Mouse (Mus musculus): Measurements from ENCODE around the gene Sh3bp1. TPM values are rescaled to one million over a fixed set of nuclear protein-coding genes. Genes with fewer than 3 reads are reported as not detected.

Sh3bp1 gene
- polyA plus RNA-seq (2015; fragmentation: Nextera tagmentation; extraction: Ambion mirVana), result 3.7 and 16.9 TPM in 2 replicates

GRCm38 (mm10) chr15:78899740-78900584, at the start of gene Sh3bp1:
TSS of gene Sh3bp1 (plus strand) at chr15:78899768.
- no peaks in the 10 kb centered on the region for H3K9me3 ChIP-seq (replicated peaks)
- peak within 1 kb of the TSS; percentile 95 for H3K4me2 ChIP-seq
- no peaks in the 10 kb centered on the region for H3K36me3 ChIP-seq
- WGBS, result 2% methylated on average over 46 of the region's 47 CpGs
- H3K4me3 ChIP-seq (replicated peaks), result peak within 1 kb of the TSS; percentile 60
- ATAC-seq (ENCODE audit: low FRiP score), result no peak
- peak within 1 kb of the TSS; percentile 68 for H3K9ac ChIP-seq (replicated peaks)
- H3K27ac ChIP-seq (replicated peaks), result no peak within 1 kb of the TSS; the same call in 1 of the 2 replicates
- peaks cover 31% of the 10 kb centered on the region for H3K27me3 ChIP-seq (replicated peaks)
- peaks cover 25% of the 10 kb centered on the region for H3K4me1 ChIP-seq

- H3K4me3 ChIP-seq (replicated peaks), result no peak overlapping the region
- H3K9ac ChIP-seq (replicated peaks), result no peak overlapping the region
- H3K9me3 ChIP-seq (replicated peaks), result no peaks in the 10 kb centered on the region
- H3K36me3 ChIP-seq, result no peaks in the 10 kb centered on the region
- no peak for ATAC-seq (ENCODE audit: low FRiP score)
- no peak overlapping the region for H3K27ac ChIP-seq (replicated peaks)
- H3K4me2 ChIP-seq, result no peak overlapping the region
- H3K27me3 ChIP-seq (replicated peaks), result no peaks in the 10 kb centered on the region
- 75% methylated on average over 15 of the region's 15 CpGs for WGBS
- peaks cover 15% of the 10 kb centered on the region for H3K4me1 ChIP-seq
These were observed 49.3 kb upstream of the Sh3bp1 start for GRCm38 (mm10) chr15:78850059-78850824.

- no peaks in the 10 kb centered on the region for H3K27me3 ChIP-seq (replicated peaks)
- H3K36me3 ChIP-seq, result no peaks in the 10 kb centered on the region
- H3K4me2 ChIP-seq, result no peak overlapping the region
- ATAC-seq (ENCODE audit: low FRiP score), result no peak
- H3K4me3 ChIP-seq (replicated peaks), result no peak overlapping the region
- 79% methylated on average over 6 of the region's 6 CpGs for WGBS
- no peaks in the 10 kb centered on the region for H3K9me3 ChIP-seq (replicated peaks)
- H3K9ac ChIP-seq (replicated peaks), result no peak overlapping the region
- H3K27ac ChIP-seq (replicated peaks), result no peak overlapping the region
- peaks cover 9% of the 10 kb centered on the region for H3K4me1 ChIP-seq
These were observed 48.6 kb upstream of the Sh3bp1 start for GRCm38 (mm10) chr15:78850944-78851343.

GRCm38 (mm10) chr15:78851505-78852153, 47.9 kb upstream of the Sh3bp1 start:
- WGBS, result 17% methylated on average over 13 of the region's 13 CpGs
- H3K4me2 ChIP-seq, result peak overlapping the region; percentile 46

GRCm38 (mm10) chr15:78855303-78855965, 44.1 kb upstream of the Sh3bp1 start, which contains the start of gene Lgals2:
TSS of gene Lgals2 (minus strand) at chr15:78855529.
- Histone ChIP-seq H3K4me3 (replicated peaks) (no peak within 1 kb of the TSS), H3K9me3 (replicated peaks) (no peaks in the 10 kb centered on the region), H3K27me3 (replicated peaks) (no peaks in the 10 kb centered on the region), H3K27ac (replicated peaks) (no peak within 1 kb of the TSS), H3K4me1 (peaks cover 5% of the 10 kb centered on the region; the same call in 1 of the 2 replicates), H3K4me2 (no peak within 1 kb of the TSS), H3K36me3 (no peaks in the 10 kb centered on the region), H3K9ac (replicated peaks) (no peak within 1 kb of the TSS)
- no peak for ATAC-seq (ENCODE audit: low FRiP score)
- WGBS, result 75% methylated on average over 8 of the region's 8 CpGs

More at GRCm38 (mm10) chr15:78851505-78852153, 47.9 kb upstream of the Sh3bp1 start:
- no peak overlapping the region for H3K9ac ChIP-seq (replicated peaks)
- H3K27ac ChIP-seq (replicated peaks), result no peak overlapping the region
- ATAC-seq (ENCODE audit: low FRiP score), result peak; percentile 84
- H3K4me1 ChIP-seq, result peaks cover 5% of the 10 kb centered on the region; the same call in 1 of the 2 replicates
- no peaks in the 10 kb centered on the region for H3K9me3 ChIP-seq (replicated peaks)
- H3K27me3 ChIP-seq (replicated peaks), result no peaks in the 10 kb centered on the region
- no peaks in the 10 kb centered on the region for H3K36me3 ChIP-seq
- H3K4me3 ChIP-seq (replicated peaks), result no peak overlapping the region

- WGBS, result 71% methylated on average over 7 of the region's 7 CpGs
- Histone ChIP-seq H3K27ac (replicated peaks) (no peak overlapping the region), H3K9ac (replicated peaks) (no peak overlapping the region), H3K4me1 (0 out of 2 replicates have a peak, but pooled peaks cover under 1% of the 10 kb centered on the region), H3K27me3 (replicated peaks) (no peaks in the 10 kb centered on the region), H3K4me3 (replicated peaks) (no peak overlapping the region), H3K4me2 (no peak overlapping the region), H3K9me3 (replicated peaks) (no peaks in the 10 kb centered on the region), H3K36me3 (no peaks in the 10 kb centered on the region)
- no peak for ATAC-seq (ENCODE audit: low FRiP score)
These were observed 42.6 kb upstream of the Sh3bp1 start for GRCm38 (mm10) chr15:78857009-78857408.

GRCm38 (mm10) chr15:78859311-78859710, 40.3 kb upstream of the Sh3bp1 start:
- H3K27me3 ChIP-seq (replicated peaks), result no peaks in the 10 kb centered on the region
- H3K9ac ChIP-seq (replicated peaks), result no peak overlapping the region
- 0 out of 2 replicates have a peak, but pooled peaks cover 3% of the 10 kb centered on the region for H3K4me1 ChIP-seq
- H3K9me3 ChIP-seq (replicated peaks), result no peaks in the 10 kb centered on the region
- H3K36me3 ChIP-seq, result no peaks in the 10 kb centered on the region
- no peak overlapping the region for H3K4me2 ChIP-seq
- 84% methylated on average over 4 of the region's 4 CpGs for WGBS
- H3K4me3 ChIP-seq (replicated peaks), result no peak overlapping the region
- ATAC-seq (ENCODE audit: low FRiP score), result no peak
- H3K27ac ChIP-seq (replicated peaks), result no peak overlapping the region

GRCm38 (mm10) chr15:78859714-78860113, 39.9 kb upstream of the Sh3bp1 start:
- Histone ChIP-seq H3K4me1 (0 out of 2 replicates have a peak, but pooled peaks cover 3% of the 10 kb centered on the region), H3K27ac (replicated peaks) (no peak overlapping the region), H3K9ac (replicated peaks) (no peak overlapping the region), H3K4me3 (replicated peaks) (no peak overlapping the region), H3K27me3 (replicated peaks) (no peaks in the 10 kb centered on the region), H3K9me3 (replicated peaks) (no peaks in the 10 kb centered on the region), H3K4me2 (no peak overlapping the region), H3K36me3 (no peaks in the 10 kb centered on the region)
- 83% methylated on average over 6 of the region's 6 CpGs for WGBS
- ATAC-seq (ENCODE audit: low FRiP score), result no peak

- Histone ChIP-seq H3K9ac (replicated peaks) (no peak overlapping the region), H3K27ac (replicated peaks) (no peak overlapping the region), H3K4me1 (0 out of 2 replicates have a peak, but pooled peaks cover 3% of the 10 kb centered on the region), H3K36me3 (no peaks in the 10 kb centered on the region), H3K27me3 (replicated peaks) (no peaks in the 10 kb centered on the region), H3K4me2 (no peak overlapping the region), H3K4me3 (replicated peaks) (no peak overlapping the region), H3K9me3 (replicated peaks) (no peaks in the 10 kb centered on the region)
- 84% methylated on average over 5 of the region's 5 CpGs for WGBS
- ATAC-seq (ENCODE audit: low FRiP score), result no peak
These were observed 37.3 kb upstream of the Sh3bp1 start for GRCm38 (mm10) chr15:78862280-78862679.

GRCm38 (mm10) chr15:78863154-78863553, 36.4 kb upstream of the Sh3bp1 start:
- Histone ChIP-seq H3K4me1 (0 out of 2 replicates have a peak, but pooled peaks cover 3% of the 10 kb centered on the region), H3K4me2 (no peak overlapping the region), H3K4me3 (replicated peaks) (no peak overlapping the region), H3K9ac (replicated peaks) (no peak overlapping the region), H3K27ac (replicated peaks) (no peak overlapping the region), H3K9me3 (replicated peaks) (no peaks in the 10 kb centered on the region), H3K27me3 (replicated peaks) (no peaks in the 10 kb centered on the region), H3K36me3 (no peaks in the 10 kb centered on the region)
- no peak for ATAC-seq (ENCODE audit: low FRiP score)
- 74% methylated on average over 2 of the region's 2 CpGs for WGBS

GRCm38 (mm10) chr15:78863852-78864253, 35.7 kb upstream of the Sh3bp1 start:
- no peaks in the 10 kb centered on the region for H3K9me3 ChIP-seq (replicated peaks)
- H3K27me3 ChIP-seq (replicated peaks), result no peaks in the 10 kb centered on the region
- no peak overlapping the region for H3K27ac ChIP-seq (replicated peaks)
- 0 out of 2 replicates have a peak, but pooled peaks cover 6% of the 10 kb centered on the region for H3K4me1 ChIP-seq
- no peak for ATAC-seq (ENCODE audit: low FRiP score)
- H3K36me3 ChIP-seq, result no peaks in the 10 kb centered on the region
- no peak overlapping the region for H3K4me2 ChIP-seq
- 49% methylated on average over 13 of the region's 13 CpGs for WGBS
- no peak overlapping the region for H3K9ac ChIP-seq (replicated peaks)
- H3K4me3 ChIP-seq (replicated peaks), result no peak overlapping the region

Measured in neural tube, embryonic 15.5 days (tissue).